Mouse (Mus musculus) midbrain, embryonic 10.5 days (tissue): ENCODE results near the gene Zfp810. TPM values are rescaled to one million over a fixed set of nuclear protein-coding genes. Genes with fewer than 3 reads are reported as not detected.
"Not testable (repeated sequence)": the region's sequence is repeated elsewhere in the genome, so short reads cannot be mapped to it uniquely, and the experiment has no call there.

Source experiments
- DNase-seq: peaks from one replicate; pipeline ENCODE4 v3.0.0-alpha.2; 2017; ENCODE audit warnings: low spot score
- H3K27ac ChIP-seq: fragments of 300-500 bp; sonication (generic); replicated peaks from 2 replicates; pipeline ENCODE4 v1.5.1; 2016; ENCODE audit warnings: mild to moderate bottlenecking
- H3K27me3 ChIP-seq: fragments of 300-500 bp; sonication (generic); 2 replicates; pipeline ENCODE4 v1.6.1; 2016; ENCODE audit warnings: low read depth, mild to moderate bottlenecking; ENCODE audit not compliant: poor library complexity, severe bottlenecking
- H3K36me3 ChIP-seq: fragments of 300-500 bp; sonication (generic); 2 replicates; pipeline ENCODE4 v1.6.1; 2016; ENCODE audit warnings: mild to moderate bottlenecking, moderate library complexity
- H3K4me1 ChIP-seq: fragments of 300-500 bp; sonication (generic); 2 replicates; pipeline ENCODE4 v1.6.1; 2016
- H3K4me3 ChIP-seq: fragments of 300-500 bp; sonication (generic); 2 replicates; pipeline ENCODE4 v1.5.1; 2016; ENCODE audit warnings: mild to moderate bottlenecking, moderate library complexity
- H3K9me3 ChIP-seq: fragments of 300-500 bp; sonication (generic); replicated peaks from 2 replicates; pipeline ENCODE4 v1.6.1; 2016; ENCODE audit warnings: mild to moderate bottlenecking
- WGBS: fragments of 180-500 bp; shearing (Covaris S2); methylation state at CpG from one replicate; pipeline ENCODE4 v1.1.7; 2016; 5-methylcytosine and 5-hydroxymethylcytosine counted together
- polyA plus RNA-seq: library from polyadenylated mRNA; unstranded; fragments of >200 nt; fragmentation: Nextera tagmentation; extraction: Ambion mirVana; gene quantifications from 2 replicates; pipeline ENCODE4 v1.2.1, GENCODE M21; 2016

The Zfp810 gene
- polyA plus RNA-seq, 1 experiment from 2014 or later, result 23.1 TPM

GRCm38 (mm10) chr9:22314066-22314465 lies 6.6 kb upstream of the Zfp810 start:
- 91% methylated on average over 3 of the region's 3 CpGs for WGBS
- Histone ChIP-seq H3K4me3 (no peak overlapping the region), H3K4me1 (no peaks in the 10 kb centered on the region), H3K9me3 (peaks cover 21% of the 10 kb centered on the region), H3K36me3 (no peaks in the 10 kb centered on the region), H3K27me3 (no peaks in the 10 kb centered on the region), H3K27ac (no peak overlapping the region)
- DNase-seq, result no peak

- 87% methylated on average over 5 of the region's 5 CpGs for WGBS
- H3K27me3 ChIP-seq, result no peaks in the 10 kb centered on the region
- peaks cover 19% of the 10 kb centered on the region for H3K9me3 ChIP-seq
- no peaks in the 10 kb centered on the region for H3K4me1 ChIP-seq
- H3K36me3 ChIP-seq, result no peaks in the 10 kb centered on the region
- H3K4me3 ChIP-seq, result no peak overlapping the region
- DNase-seq, result no peak
- no peak overlapping the region for H3K27ac ChIP-seq
Observed at GRCm38 (mm10) chr9:22313218-22313617, 5.8 kb upstream of the Zfp810 start.

GRCm38 (mm10) chr9:22309651-22310050 lies 2.2 kb upstream of the Zfp810 start:
- WGBS, result 94% methylated on average over 5 of the region's 5 CpGs
- Histone ChIP-seq H3K27ac (no peak overlapping the region), H3K36me3 (peaks cover 7% of the 10 kb centered on the region), H3K27me3 (no peaks in the 10 kb centered on the region), H3K4me1 (peaks cover 10% of the 10 kb centered on the region), H3K4me3 (no peak overlapping the region), H3K9me3 (0 out of 2 replicates have a peak, but pooled peaks cover 7% of the 10 kb centered on the region)
- DNase-seq, result no peak

GRCm38 (mm10) chr9:22307920-22308262 lies 443 bp upstream of the Zfp810 start:
- H3K27ac ChIP-seq, result peak overlapping the region; percentile 99
- peaks cover 25% of the 10 kb centered on the region for H3K36me3 ChIP-seq
- H3K9me3 ChIP-seq, result peaks cover 22% of the 10 kb centered on the region
- H3K4me1 ChIP-seq, result peaks cover 10% of the 10 kb centered on the region
- WGBS, result 19% methylated on average over 9 of the region's 9 CpGs
- H3K4me3 ChIP-seq, result peak overlapping the region; percentile 96
- H3K27me3 ChIP-seq, DNase-seq: not testable (repeated sequence)

- peaks cover 10% of the 10 kb centered on the region for H3K4me1 ChIP-seq
- DNase-seq, result peak; percentile 21
- no peaks in the 10 kb centered on the region for H3K27me3 ChIP-seq
- peaks cover 36% of the 10 kb centered on the region for H3K36me3 ChIP-seq
- peak overlapping the region; percentile 96 for H3K4me3 ChIP-seq
- 22% methylated on average over 6 of the region's 6 CpGs for WGBS
- H3K27ac ChIP-seq, result peak overlapping the region; percentile 99
- peaks cover 19% of the 10 kb centered on the region for H3K9me3 ChIP-seq
Observed at GRCm38 (mm10) chr9:22306726-22307125, 722 bp downstream of the Zfp810 start.

- Histone ChIP-seq H3K4me3 (no peak overlapping the region), H3K27me3 (no peaks in the 10 kb centered on the region), H3K9me3 (peaks cover 19% of the 10 kb centered on the region), H3K4me1 (peaks cover 10% of the 10 kb centered on the region), H3K36me3 (peaks cover 81% of the 10 kb centered on the region), H3K27ac (no peak overlapping the region)
- DNase-seq, result no peak
- WGBS, result 100% methylated on average over 1 of the region's 1 CpGs
Observed at GRCm38 (mm10) chr9:22302199-22302598, 5.2 kb downstream of the Zfp810 start.

GRCm38 (mm10) chr9:22278733-22279132 lies 28.7 kb downstream of the Zfp810 start:
- peaks cover 88% of the 10 kb centered on the region for H3K9me3 ChIP-seq
- DNase-seq, result no peak
- WGBS, result 99% methylated on average over 4 of the region's 4 CpGs

GRCm38 (mm10) chr9:22268886-22269285 lies 38.6 kb downstream of the Zfp810 start:
- H3K36me3 ChIP-seq, result peaks cover 10% of the 10 kb centered on the region
- H3K4me1 ChIP-seq, result no peaks in the 10 kb centered on the region
- WGBS, result 97% methylated on average over 1 of the region's 1 CpGs
- DNase-seq, result no peak
- H3K27me3 ChIP-seq, result no peaks in the 10 kb centered on the region
- no peak overlapping the region for H3K4me3 ChIP-seq
- H3K9me3 ChIP-seq, result peaks cover 29% of the 10 kb centered on the region
- no peak overlapping the region for H3K27ac ChIP-seq

More at GRCm38 (mm10) chr9:22278733-22279132, 28.7 kb downstream of the Zfp810 start:
- no peak overlapping the region for H3K27ac ChIP-seq
- no peaks in the 10 kb centered on the region for H3K4me1 ChIP-seq
- H3K27me3 ChIP-seq, result no peaks in the 10 kb centered on the region
- H3K36me3 ChIP-seq, result peaks cover 98% of the 10 kb centered on the region
- no peak overlapping the region for H3K4me3 ChIP-seq

GRCm38 (mm10) chr9:22262611-22263010 lies 44.8 kb downstream of the Zfp810 start:
- DNase-seq, result no peak
- Histone ChIP-seq H3K36me3 (peaks cover 8% of the 10 kb centered on the region), H3K27me3 (no peaks in the 10 kb centered on the region), H3K4me3 (no peak overlapping the region), H3K27ac (no peak overlapping the region), H3K4me1 (peaks cover 7% of the 10 kb centered on the region; the same call in 1 of the 2 replicates), H3K9me3 (peaks cover 3% of the 10 kb centered on the region)
- 94% methylated on average over 10 of the region's 10 CpGs for WGBS

GRCm38 (mm10) chr9:22261594-22261993 lies 45.9 kb downstream of the Zfp810 start:
- no peak overlapping the region for H3K4me3 ChIP-seq
- 92% methylated on average over 1 of the region's 1 CpGs for WGBS
- peaks cover 7% of the 10 kb centered on the region; the same call in 1 of the 2 replicates for H3K4me1 ChIP-seq
- no peaks in the 10 kb centered on the region; the same call in 1 of the 2 replicates for H3K9me3 ChIP-seq
- no peak overlapping the region for H3K27ac ChIP-seq
- no peaks in the 10 kb centered on the region for H3K27me3 ChIP-seq
- peaks cover 19% of the 10 kb centered on the region for H3K36me3 ChIP-seq
- no peak for DNase-seq

- no peak for DNase-seq
- Histone ChIP-seq H3K27me3 (no peaks in the 10 kb centered on the region), H3K27ac (no peak overlapping the region), H3K4me1 (peaks cover 7% of the 10 kb centered on the region; the same call in 1 of the 2 replicates), H3K4me3 (peak overlapping the region; percentile 72), H3K36me3 (peaks cover 34% of the 10 kb centered on the region), H3K9me3 (peaks cover 14% of the 10 kb centered on the region)
- 29% methylated on average over 3 of the region's 3 CpGs for WGBS
Observed at GRCm38 (mm10) chr9:22260092-22260422, 47.4 kb downstream of the Zfp810 start.

- DNase-seq, result peak; percentile 71
- Histone ChIP-seq H3K9me3 (peaks cover 19% of the 10 kb centered on the region), H3K36me3 (peaks cover 40% of the 10 kb centered on the region), H3K27me3 (no peaks in the 10 kb centered on the region), H3K27ac (peak within 1 kb of the TSS; percentile 87), H3K4me1 (peaks cover 7% of the 10 kb centered on the region; the same call in 1 of the 2 replicates), H3K4me3 (peak within 1 kb of the TSS; percentile 72)
- WGBS, result 2% methylated on average over 35 of the region's 35 CpGs
Observed at GRCm38 (mm10) chr9:22259184-22260091, 48.0 kb downstream of the Zfp810 start, which contains the start of gene Zfp599. Gene Zfp599 (minus strand): TSS chr9:22259895.

- 82% methylated on average over 8 of the region's 8 CpGs for WGBS
- Histone ChIP-seq H3K4me1 (peaks cover 7% of the 10 kb centered on the region; the same call in 1 of the 2 replicates), H3K27ac (peak overlapping the region; percentile 87; the same call in 1 of the 2 replicates), H3K36me3 (peaks cover 47% of the 10 kb centered on the region), H3K9me3 (peaks cover 24% of the 10 kb centered on the region), H3K4me3 (peak overlapping the region; percentile 72), H3K27me3 (no peaks in the 10 kb centered on the region)
- DNase-seq, result no peak
Observed at GRCm38 (mm10) chr9:22258784-22259183, 48.7 kb downstream of the Zfp810 start.
